Mouse (Mus musculus) embryo, embryonic 10 days (tissue): ENCODE data around the gene Tatdn2.
"Not testable (repeated sequence)": the region's sequence is repeated elsewhere in the genome, so short reads cannot be mapped to it uniquely, and the experiment has no call there.

Experiments
- DNase-seq: peaks from one replicate; pipeline ENCODE4 v3.0.0-alpha.2; 2015; ENCODE audit warnings: low spot score

Tatdn2 gene

DNA sequence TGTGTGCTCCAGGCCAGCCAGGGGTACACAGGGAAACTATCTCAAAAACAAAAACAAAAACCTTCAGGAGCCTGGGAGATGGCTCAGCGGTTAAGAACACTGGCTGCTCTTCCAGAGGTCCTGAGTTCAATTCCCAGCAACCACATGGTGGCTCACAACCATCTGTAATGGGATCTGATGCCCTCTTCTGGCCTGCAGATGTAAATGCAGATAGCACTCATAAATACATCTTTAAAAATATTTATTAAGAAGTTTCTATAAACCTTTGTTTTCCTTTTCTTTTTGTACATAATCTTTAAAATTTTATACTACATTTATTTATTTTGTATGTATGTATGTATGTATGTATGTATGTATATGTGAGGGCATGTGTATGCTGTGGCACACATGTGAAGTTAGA, 24.8 kb upstream of the Tatdn2 start:
- not testable (repeated sequence) for DNase-seq

DNA sequence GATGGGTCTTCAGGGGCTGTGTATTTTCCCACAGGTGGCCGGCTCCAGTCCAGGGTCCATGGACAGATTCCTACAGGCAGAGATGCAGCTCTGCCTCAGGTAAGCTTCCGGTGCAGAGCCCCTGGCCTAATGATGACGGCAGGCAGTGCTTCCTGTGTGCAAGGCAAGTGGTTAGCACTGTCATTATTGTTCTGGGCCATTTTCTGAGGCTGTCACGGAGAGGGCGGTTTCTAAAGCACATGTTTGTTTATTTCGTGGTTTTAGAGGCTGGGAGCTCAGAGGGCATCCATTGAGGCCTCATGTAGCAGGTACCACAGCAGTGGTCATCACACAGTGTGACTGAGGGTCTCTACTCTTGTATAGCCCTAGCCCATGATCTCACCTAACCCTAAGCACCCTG, 23.9 kb upstream of the Tatdn2 start:
- DNase-seq = no peak

DNA sequence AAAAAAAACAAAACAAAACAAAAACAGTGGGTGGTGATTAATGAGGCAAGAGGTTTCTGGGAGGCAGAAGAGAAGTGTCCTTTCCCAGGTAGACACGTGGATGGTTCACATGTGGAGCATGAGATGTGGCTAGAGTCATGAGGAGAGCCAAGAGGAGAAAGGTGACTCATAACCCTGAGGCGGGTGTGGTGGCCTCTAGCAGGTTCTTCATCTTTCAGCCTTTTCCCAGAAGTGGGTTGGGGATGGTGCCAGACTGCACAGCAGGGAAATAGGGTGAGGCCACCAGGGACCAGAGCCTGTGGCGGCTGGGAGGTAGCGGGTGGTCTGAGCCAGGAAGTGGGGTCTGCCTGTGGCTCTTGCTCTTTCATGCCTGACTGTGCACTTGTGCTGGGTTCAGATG, 21.6 kb upstream of the Tatdn2 start:
- DNase-seq = no peak

DNA sequence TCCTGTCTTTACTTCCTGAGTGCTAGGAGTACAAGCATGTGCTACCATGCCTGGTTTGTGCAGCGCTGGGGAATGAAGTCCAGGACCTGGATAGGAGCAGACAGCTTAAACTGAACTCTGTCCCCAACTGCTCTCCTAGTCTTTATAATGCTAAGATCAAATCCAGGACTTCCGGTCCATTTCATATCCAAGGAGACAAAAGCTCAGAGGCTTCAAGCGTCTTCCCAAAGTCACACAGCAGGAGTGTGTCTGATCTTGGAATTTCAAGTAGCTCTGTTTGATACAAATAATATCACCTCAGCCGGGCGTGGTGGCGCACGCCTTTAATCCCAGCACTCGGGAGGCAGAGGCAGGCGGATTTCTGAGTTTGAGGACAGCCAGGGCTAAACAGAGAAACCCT, 20.9 kb upstream of the Tatdn2 start:
- DNase-seq = no peak

DNA sequence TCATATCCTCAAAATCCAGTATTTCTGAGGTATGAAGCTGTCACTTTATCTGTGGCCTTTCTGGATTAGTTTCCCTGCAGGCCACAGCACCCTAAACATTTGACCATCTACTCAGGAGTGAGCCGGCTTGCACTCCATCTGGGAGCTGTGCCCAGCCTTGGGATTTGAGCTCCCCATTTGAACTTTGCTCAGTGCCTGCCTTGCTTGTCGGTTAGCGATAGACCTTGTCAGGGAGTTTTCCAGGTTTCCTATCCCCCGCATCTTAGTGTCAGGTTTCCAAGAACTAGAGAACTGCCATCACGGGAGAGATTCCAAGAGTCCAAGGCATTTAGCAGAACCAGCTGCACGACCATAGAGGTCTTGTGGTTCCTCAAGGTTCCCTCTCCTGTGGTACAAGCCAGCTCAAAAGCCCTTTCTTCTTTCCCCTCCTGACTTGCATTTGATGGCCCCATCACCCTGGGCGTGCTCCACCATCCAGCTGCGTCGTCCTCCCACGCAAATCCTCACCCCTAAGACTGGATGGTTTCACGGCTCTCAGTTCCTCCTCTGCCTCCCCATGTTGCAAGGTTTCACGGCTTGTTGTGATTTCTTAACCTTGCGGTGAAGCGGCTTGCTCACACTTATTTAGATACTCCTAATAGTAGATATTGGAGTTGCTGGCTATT, 19.6 kb upstream of the Tatdn2 start:
- DNase-seq = no peak

DNA sequence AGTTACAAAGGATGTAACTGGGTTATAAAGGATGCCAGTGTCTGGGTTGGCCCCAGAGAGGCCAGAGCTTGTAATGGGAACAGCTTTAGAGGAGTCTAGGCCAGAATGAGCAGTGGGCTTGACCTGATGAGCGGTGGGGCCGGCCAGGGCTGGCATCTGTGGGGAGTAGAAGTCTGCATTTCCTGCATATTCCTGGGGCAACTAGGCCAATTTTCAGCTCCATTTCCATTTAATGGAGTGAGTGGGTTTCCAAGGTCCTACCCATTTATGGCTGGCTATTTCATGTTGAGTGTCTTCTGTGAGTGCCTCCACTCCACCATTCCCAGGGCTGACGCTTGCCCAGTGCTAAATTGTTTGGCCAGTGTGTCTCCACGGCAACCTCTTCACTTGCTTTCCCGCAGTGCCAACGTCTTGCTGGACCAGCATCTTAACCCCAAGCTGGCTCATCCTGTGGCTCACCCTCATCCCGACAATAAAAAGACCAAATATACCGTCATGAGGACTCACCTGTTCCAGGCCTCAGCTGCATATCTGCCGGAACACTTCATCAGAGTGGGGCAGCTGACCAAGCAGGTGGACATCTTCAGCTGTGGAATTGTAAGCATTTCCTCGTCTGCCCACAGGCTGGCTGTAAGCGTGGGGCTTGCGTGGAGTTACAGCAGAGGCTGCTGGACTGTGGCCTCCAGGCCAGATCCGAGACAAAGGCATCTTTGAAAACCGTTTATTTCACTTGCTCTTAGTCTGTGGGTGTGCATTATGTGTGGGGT, 18.4 kb upstream of the Tatdn2 start:
- no peak for DNase-seq

DNA sequence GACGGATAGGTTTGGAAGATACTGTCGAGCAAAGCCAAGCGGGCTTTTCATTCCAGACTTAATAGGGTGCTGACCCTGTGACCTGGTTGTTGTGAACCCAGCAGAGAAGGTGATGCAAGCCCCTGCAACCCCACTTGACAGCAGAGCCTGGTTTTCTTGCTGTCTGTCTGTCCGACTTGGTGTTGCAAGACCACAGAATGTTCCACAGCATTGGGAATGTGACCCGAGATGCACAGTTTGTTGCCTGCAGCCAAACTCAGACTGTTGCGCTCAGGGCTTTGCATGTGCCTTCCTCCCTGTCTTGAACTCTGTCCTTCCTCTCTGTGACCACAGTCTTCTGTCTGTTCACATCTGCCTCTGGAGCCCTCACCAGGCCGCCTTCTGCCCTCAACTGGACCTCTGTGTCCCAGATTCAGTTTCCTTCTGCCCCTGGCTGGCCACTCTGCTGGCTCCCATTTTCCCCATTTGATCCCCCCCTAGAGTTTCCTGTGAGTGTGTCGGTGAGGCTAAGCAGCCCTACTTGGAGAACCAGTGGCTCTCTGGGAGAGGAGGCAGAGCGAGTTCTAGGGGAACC, 16.8 kb upstream of the Tatdn2 start:
- no peak for DNase-seq

DNA sequence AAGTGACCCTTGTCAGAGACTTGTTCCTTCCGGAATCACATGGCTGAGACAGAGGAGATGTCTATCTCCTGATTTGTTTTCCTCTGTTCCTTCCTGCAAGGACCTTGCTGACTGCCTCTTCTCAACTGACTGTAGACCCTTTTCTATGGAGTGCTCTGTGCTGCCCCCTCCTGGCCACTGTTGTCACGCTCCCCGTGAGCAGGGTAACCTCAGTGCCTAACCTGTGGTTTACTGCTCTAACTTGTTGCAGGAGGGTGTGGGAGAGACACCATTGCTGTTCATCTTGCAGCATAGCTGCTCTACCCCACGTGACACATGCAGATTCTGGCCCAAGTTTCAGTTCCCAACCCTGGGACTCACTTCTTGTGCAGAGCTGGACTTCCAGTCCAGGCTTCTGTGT, 15.6 kb upstream of the Tatdn2 start:
- peak; percentile 87 for DNase-seq

DNA sequence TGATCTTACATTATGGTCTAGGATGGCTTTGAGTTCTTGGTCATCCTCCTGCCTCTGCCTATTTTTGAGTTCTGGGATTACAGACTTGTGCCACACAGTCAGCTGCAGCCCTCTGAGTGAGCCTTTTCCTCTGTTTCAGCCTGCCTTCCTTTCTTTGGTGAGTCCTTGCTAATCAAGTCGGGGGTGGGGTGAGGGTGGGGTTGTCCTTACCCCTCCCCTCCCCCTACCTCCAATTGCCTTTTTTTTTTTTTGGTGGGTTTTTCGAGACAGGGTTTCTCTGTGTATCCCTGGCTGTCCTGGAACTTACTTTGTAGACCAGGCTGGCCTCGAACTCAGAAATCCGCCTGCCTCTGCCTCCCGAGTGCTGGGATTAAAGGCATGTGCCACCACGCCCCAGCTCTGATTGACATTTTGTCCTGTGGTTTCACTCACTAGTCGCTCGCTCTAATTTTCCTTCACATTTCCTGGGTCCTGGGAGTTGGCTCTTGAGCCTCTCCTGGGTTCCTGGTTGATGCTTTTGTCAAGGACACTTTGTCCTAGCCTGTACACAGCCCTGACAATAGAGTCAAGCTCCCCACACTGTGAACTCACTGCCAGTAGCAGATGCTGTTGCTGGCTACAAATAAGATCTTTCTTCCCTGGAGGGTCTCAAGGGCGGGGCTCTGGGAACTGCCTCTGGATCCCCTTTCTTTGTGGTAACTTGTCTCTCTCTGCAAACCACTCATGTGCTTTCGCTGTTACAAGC, 13.6 kb upstream of the Tatdn2 start:
- DNase-seq = no peak

DNA sequence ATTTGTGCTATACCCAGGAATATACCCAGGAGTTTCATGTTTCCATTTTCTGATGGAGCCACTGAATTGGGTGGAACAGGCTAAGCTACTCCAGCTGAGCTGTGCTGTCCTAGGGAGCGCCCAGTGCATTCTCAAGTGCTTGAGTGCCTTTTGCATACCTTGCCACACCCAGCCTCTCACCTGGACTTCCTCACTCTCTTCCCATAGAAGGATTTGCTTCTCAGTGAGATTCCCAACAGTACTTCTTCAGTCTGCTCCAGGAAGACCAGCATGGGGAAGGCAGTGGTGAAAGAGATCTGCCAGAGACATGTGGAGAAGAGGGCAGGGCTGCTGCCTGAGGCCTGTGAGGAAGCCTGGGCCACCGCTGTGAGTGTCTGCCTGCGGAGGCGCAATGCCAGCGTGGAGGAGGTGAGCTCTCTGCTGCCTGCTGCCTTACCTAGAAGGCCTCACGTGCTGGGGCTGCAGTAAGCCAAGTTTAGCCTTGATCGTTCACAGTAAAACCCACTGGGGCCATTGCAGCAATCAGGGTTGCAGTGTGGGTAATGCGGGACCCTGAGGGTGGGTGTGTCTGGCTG, 10.2 kb upstream of the Tatdn2 start:
- DNase-seq = no peak

DNA sequence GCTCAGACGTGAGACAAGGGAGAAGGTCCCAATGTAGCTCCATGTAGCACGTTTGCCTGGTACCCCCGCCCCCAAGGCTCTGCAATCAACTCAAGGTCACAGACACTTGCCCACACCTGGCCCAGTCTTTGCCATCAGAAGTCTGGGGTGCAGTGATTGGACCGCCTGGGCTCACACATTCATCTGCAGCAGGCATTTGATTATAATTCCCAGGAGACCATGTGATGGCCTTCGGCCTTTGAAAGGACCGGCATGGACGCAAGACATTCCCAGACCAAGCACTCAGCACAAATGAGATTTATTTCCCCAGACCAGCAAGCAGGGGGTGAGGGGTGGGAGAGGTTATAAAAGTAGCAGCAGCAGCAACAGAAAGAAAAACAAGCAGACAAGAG, 6.8 kb upstream of the Tatdn2 start:
- DNase-seq = peak; percentile 75

DNA sequence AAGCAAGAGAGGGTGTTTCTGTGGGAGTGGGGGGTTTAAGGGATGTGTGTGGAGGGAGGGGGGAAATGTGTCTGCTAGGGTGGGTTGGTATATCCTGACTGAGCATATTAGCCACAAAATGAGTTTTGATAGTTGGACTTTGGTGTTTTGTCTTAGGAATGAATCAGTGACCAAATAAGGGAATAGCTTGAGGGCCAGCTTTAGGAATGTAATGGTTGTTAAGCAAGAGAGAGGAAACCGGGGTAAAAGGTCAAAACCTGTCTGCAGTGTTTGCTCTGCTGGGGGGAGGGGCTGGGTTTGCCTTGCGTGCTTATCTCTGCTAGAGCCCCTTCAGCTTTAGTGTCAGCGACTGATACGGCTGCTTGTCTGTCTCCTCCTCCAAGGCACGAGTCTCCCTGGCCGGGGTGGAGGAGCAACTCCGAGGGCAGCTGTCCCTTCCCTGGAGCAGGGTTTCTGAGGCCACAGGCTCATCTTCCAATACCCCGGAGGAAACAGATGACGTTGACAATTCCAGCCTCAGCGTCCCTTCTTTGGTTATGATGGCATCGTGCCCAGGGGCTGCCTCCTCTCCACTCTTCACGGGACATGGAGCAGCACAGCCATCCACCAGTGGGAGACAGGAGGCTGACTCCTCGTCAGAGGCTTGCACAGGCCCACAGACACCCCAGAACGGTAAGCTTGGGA, 6.3 kb upstream of the Tatdn2 start:
- DNase-seq = peak; percentile 87

DNA sequence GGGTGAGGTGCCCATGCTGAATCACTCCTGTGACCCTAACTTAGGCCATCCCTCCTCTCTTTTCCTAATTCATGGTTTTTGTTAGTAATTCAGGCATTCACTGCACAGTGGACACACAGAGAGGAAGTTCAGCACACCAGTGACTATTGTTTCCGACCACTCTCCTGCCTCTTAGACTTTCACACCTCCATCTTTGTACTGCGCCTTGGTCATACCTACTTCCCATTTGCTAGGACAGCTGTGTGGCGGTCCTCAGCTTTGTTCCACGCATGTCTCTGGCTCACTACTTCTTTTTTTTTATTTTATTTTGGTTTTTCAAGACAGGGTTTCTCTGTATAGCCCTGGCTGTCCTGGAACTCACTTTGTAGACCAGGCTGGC, 5.8 kb upstream of the Tatdn2 start:
- no peak for DNase-seq

DNA sequence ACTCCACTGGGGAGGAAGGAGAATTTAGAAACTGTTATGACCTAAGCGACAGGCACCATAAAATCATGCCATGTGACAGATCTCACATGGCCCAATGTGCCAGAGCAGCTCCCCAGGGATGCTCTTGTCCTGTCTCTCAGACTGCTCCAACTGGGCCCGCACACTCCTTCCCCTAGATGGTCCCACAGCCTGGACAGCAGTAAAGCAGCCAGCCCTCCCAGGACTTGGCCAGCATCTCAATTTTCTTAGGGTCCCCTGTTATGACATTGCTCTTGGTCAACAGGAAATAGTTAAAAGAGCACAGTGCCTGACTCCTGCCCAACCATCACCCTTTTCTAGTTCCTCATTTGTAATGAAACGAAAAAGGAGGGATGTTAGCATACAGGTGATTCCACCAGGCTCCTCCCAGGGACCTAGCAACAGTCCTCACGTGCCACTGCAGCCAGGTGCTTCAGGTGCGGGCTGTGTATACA, 4.2 kb upstream of the Tatdn2 start:
- no peak for DNase-seq

DNA sequence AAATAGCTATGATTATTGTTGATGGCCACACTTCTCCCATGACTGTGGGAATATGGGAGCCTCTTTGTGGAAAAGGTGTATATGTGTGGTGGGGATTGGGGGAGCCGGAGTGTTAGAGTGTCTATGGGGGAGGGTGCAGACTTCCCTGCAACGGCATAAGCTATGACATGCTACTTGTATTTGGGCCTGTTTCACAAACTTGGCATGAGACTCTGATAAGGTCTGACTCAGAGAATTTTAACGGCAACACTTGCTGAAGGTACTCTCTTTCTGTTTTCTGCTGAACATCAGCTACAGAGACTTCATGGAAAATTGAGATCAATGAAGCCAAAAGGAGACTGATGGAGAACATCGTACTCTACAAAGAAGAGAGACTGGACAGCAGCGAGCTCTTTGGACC, 3.5 kb upstream of the Tatdn2 start:
- DNase-seq = no peak

DNA sequence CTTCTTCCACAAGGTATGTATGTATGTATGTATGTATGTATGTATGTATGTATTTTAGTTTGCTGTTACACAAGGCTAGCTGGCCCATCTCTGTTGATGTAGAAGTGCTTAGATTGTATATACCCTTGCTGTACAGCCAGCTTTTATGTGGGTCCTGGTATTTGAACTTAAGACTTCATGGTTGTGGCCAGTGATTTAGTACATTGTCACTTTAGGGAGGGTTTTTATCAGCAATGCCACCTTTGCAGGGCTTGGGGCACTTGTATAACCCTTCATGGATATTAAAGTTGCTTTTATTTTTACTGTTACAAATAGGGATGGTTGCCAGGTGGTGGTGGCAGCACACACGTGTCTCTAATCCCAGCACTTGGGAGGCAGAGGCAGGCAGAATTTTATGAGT, 1.6 kb upstream of the Tatdn2 start:
- no peak for DNase-seq

DNA sequence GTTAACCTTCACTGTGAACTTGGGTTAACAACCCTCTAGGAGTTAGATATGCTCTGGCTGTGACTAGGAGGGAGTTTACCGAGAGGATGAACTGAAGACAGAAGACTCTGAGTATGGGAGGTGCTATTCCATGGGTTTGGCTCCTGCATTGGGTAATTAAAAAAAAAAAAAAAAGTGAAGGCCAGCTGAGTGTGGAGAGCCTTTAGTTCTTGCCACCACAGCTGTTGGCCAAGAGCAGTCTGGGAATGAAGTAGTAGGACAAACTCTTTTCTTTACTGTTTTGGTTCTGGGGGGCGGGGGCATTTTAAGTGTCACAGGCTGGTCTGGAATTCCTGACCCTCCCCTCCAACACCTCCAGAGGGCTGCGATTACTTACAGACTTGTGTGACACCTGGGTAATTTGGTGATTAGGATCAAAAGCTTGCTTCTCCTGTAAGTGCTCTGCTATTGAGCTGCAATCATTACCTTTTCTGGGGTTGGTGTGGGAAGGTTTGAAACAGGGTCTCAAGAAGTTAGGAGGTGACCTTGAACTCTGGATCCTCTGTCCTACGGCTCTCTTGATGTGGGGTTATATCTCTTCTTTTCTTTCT, 989 bp upstream of the Tatdn2 start:
- no peak for DNase-seq

DNA sequence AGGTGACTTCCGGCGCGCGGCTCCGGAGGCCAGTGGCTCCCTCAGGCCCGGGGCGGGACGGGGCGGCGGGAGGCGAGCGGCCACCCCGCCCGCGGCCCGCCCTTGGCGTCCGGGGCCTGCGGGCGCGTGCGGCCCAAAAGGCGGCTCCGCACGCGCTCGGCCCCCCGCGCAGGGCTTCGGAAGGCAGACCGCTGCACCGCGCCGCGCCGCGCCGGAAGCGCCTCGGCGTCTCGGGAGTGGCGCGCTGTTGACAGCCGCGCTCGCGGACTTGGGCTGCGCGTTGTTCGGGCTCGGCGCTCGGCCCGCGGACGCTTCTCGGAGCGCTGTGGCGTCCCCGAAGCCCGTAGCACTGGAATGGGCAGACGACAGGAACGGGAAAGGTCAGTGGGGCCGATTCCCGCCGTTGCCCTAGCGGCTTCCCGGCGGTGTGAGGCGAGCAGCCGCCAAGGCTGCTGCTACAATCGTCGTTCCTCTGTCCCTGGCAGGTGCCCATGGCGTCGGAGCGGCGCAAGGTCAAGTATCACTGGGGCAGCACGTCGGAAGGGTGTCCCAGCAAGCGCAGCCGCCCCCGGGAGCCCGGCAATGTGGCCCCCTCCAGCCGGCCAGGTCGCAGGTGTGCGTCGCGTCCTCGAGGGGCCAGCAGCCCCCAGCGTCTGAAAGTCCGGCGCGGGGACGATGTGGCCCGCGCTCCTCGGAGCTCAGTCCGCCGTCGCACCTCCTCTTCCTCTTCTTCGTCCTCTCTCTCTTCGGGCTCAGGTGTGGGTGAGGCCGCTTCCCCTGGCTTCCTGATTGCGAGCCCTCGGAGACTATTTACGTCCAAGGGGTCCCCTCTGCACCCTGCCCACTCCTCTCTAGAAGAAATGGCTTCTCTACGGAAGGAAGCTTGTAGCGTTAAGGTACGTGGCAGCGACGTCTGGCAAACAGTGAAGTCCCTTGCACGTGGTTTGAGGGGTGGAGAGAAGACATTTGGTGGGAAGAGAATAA, 664 bp downstream of the Tatdn2 start:
- peak; percentile 55 for DNase-seq

DNA sequence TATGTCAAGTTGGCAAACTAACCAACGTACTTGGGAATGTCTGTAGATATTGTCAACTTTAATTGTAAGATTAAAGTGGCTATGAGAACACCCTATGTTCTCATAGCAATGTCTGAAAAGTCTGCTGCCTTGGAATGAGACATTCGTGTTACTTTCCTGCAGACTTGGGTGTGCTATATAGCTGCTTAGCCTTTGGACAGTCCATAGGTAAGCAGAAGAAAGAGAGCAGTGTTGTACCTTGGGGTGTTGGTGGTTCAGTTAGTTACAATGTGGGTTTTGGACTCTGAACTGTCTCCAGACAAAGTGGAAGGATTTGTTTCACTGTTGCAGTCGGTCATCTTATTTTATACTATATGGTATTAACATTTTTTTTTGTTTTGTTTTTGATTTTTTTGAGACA, 15.9 kb downstream of the Tatdn2 start:
- DNase-seq = no peak

DNA sequence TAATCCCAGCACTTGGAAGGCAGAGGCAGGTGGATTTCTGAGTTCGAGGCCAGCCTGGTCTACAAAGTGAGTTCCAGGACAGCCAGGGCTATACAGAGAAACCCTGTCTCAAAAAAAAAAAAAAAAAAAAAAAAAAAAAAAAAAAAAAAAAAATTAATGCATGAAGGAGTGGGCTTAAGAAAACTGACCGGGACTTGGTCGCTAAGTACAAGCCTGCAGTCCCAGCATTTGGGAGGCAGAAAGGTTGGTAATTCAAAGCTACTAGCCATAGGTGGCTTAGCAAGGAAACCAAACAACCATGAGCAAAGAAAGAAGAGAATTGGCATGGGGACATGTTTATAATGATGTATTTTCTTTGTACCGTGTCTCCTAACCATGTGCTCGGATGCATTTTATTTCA, 16.5 kb downstream of the Tatdn2 start:
- not testable (repeated sequence) for DNase-seq
